22 mouse cellular contexts compared by ENCODE assay signal in genomic region chr14:81716056-81716455, GRCm38 (mm10).
DNase-seq lines count a peak whose midpoint lies in the region; ATAC-seq and TF ChIP-seq lines count a peak whose summit lies in the region.
"Had no signal": no experiment of that assay in that cellular context is flagged by ENCODE, and none has a peak within 500 bp of the region (broad histone marks: within the 10 kb centered on the region; RNA-seq: fewer than 3 reads in every experiment).

No protein-coding gene starts in this region.

- no peak overlapping the region for H3K9ac ChIP-seq in lung, embryonic 15.5 days
- H3K9ac ChIP-seq in forebrain, embryonic 16.5 days (replicated peaks; ENCODE audit: low read depth, low read length) = no peak overlapping the region
- H3K9ac ChIP-seq: hindbrain, embryonic 13.5 days; limb, embryonic 15.5 days; midbrain, embryonic 15.5 days had no signal

- no peak for TF ChIP-seq POLR2A in cerebellum, adult 2 months (IDR thresholded peaks at IDR 0.05; ENCODE audit: borderline replicate concordance, insufficient read depth, low read length)

- WGBS in lung, embryonic 15.5 days = 30% methylated on average over 5 of the region's 5 CpGs
- WGBS in cerebellum, adult 2 months = 11% methylated on average over 5 of the region's 5 CpGs
- WGBS in forebrain, embryonic 16.5 days = 52% methylated on average over 5 of the region's 5 CpGs

- no peaks in the 10 kb centered on the region for H3K27me3 ChIP-seq in lung, embryonic 15.5 days
- H3K27me3 ChIP-seq in cerebellum, adult 2 months (ENCODE audit: control insufficient read depth, insufficient read depth, low read length) = no peaks in the 10 kb centered on the region
- no peaks in the 10 kb centered on the region for H3K27me3 ChIP-seq in forebrain, embryonic 16.5 days (replicated peaks; ENCODE audit: control insufficient read depth, insufficient read depth, low read length)
- H3K27me3 ChIP-seq: hindbrain, embryonic 13.5 days; limb, embryonic 15.5 days; midbrain, embryonic 15.5 days had no signal

- TF ChIP-seq CTCF in cerebellum, adult 2 months (IDR thresholded peaks at IDR 0.05; ENCODE audit: borderline replicate concordance, insufficient read depth, low read depth, low read length) = no peak

- no peaks in the 10 kb centered on the region for H3K9me3 ChIP-seq in lung, embryonic 15.5 days
- no peaks in the 10 kb centered on the region for H3K9me3 ChIP-seq in forebrain, embryonic 16.5 days (ENCODE audit: control insufficient read depth, low read length)
- H3K9me3 ChIP-seq: heart, embryonic 10.5 days; hindbrain, embryonic 13.5 days; limb, embryonic 15.5 days; midbrain, embryonic 15.5 days had no signal

- H3K4me1 ChIP-seq in lung, embryonic 15.5 days = no peaks in the 10 kb centered on the region
- H3K4me1 ChIP-seq in cerebellum, adult 2 months (ENCODE audit: control insufficient read depth, insufficient read depth, low read length) = no peaks in the 10 kb centered on the region
- H3K4me1 ChIP-seq in forebrain, embryonic 16.5 days (replicated peaks; ENCODE audit: control insufficient read depth, insufficient read depth, low read length) = no peaks in the 10 kb centered on the region
- H3K4me1 ChIP-seq: heart, embryonic 10.5 days; hindbrain, embryonic 13.5 days; limb, embryonic 15.5 days; midbrain, embryonic 15.5 days had no signal

- no peak for DNase-seq in cerebellum, postnatal 4 days (ENCODE audit: low spot score in 2 of 2)
- no peak for DNase-seq in lung, postnatal 25 days (ENCODE audit: low spot score)
- DNase-seq in cerebellum, adult 2 months = peak; percentile 40 to 82
- DNase-seq in ovary, postnatal 14 days (ENCODE audit: low spot score) = no peak
- DNase-seq in kidney, postnatal 14 days = no peak
- DNase-seq: gastrocnemius, postnatal 36 days; heart, postnatal 14 days; right cerebral cortex, postnatal 25 days; thymus, postnatal 25 days had no signal

- ATAC-seq in cerebellum, adult (ENCODE audit: insufficient number of reproducible peaks, low FRiP score, low TSS enrichment) = peak; percentile 83
- ATAC-seq in lung, embryonic 15.5 days (ENCODE audit: borderline replicate concordance, extremely low read depth, low FRiP score, low TSS enrichment) = peak; percentile 89; the same call in 1 of the 2 replicates
- ATAC-seq in forebrain, embryonic 16.5 days = peak; percentile 78
- ATAC-seq: CD4-positive, CD25-positive, alpha-beta regulatory T cell, adult 4 months; intestine, embryonic 16.5 days; midbrain, embryonic 15.5 days had no signal

- H3K36me3 ChIP-seq in lung, embryonic 15.5 days = no peaks in the 10 kb centered on the region
- no peaks in the 10 kb centered on the region for H3K36me3 ChIP-seq in forebrain, embryonic 16.5 days (ENCODE audit: control insufficient read depth, insufficient read depth)
- H3K36me3 ChIP-seq: G1E; heart, embryonic 10.5 days; hindbrain, embryonic 13.5 days; limb, embryonic 15.5 days; midbrain, embryonic 15.5 days had no signal

- no peak overlapping the region for H3K27ac ChIP-seq in lung, embryonic 15.5 days
- H3K27ac ChIP-seq in cerebellum, adult 2 months (ENCODE audit: insufficient read depth, low read length) = no peak overlapping the region
- no peak overlapping the region for H3K27ac ChIP-seq in forebrain, embryonic 16.5 days (ENCODE audit: low read length)
- H3K27ac ChIP-seq: heart, embryonic 10.5 days; hindbrain, embryonic 13.5 days; layer of hippocampus, adult 2 months; limb, embryonic 15.5 days; midbrain, embryonic 15.5 days; stomach, postnatal 0 days had no signal

- no peak overlapping the region for H3K4me2 ChIP-seq in lung, embryonic 15.5 days
- no peak overlapping the region for H3K4me2 ChIP-seq in forebrain, embryonic 16.5 days (ENCODE audit: low read length)
- H3K4me2 ChIP-seq: hindbrain, embryonic 13.5 days; limb, embryonic 15.5 days; midbrain, embryonic 15.5 days had no signal

- no peak overlapping the region for H3K4me3 ChIP-seq in lung, embryonic 15.5 days
- no peak overlapping the region for H3K4me3 ChIP-seq in cerebellum, adult 2 months (replicated peaks; ENCODE audit: insufficient read depth, low read depth, low read length)
- H3K4me3 ChIP-seq in forebrain, embryonic 16.5 days (replicated peaks; ENCODE audit: low read length) = no peak overlapping the region
- H3K4me3 ChIP-seq: erythroblast, embryonic 14.5 days; heart, embryonic 10.5 days; hindbrain, embryonic 13.5 days; layer of hippocampus, adult 2 months; limb, embryonic 15.5 days; midbrain, embryonic 15.5 days had no signal

Comparison
In these comparisons a context has a peak if more than half of its experiments do, and no peak if none do; other contexts are left out.
1. DNase-seq: peak in cerebellum, adult 2 months (2 of 2); none in cerebellum, postnatal 4 days (0 of 2), lung, postnatal 25 days (single experiment), ovary, postnatal 14 days (single experiment) and kidney, postnatal 14 days (single experiment).
2. Peak in every context shown above with its lines, with median percentiles within 50 percentile points of each other: ATAC-seq.